Mouse (Mus musculus) CH12.LX (cell line): ENCODE results near the gene Cybrd1. TPM values are rescaled to one million over a fixed set of nuclear protein-coding genes. Genes with fewer than 3 reads are reported as not detected.

ENCODE experiments used
- DNase-seq: peaks from one replicate; pipeline ENCODE4 v3.0.0-alpha.2; 2013; ENCODE audit errors: extremely low read depth
- H3K27ac ChIP-seq: 2 replicates; pipeline ENCODE4 v1.5.1; 2012; ENCODE audit warnings: low read depth, mild to moderate bottlenecking, control low read depth, moderate library complexity; ENCODE audit not compliant: insufficient read depth
- H3K27me3 ChIP-seq: replicated peaks from 2 replicates; pipeline ENCODE3; 2012; ENCODE audit warnings: inconsistent platforms
- H3K36me3 ChIP-seq, 2 experiments: replicated peaks in 1 of 2; 2 replicates each; pipeline versions ENCODE3 to v1.6.1; 2012; ENCODE audit warnings: inconsistent platforms in 1 of 2, low read length in 1 of 2, mild to moderate bottlenecking in 1 of 2, mixed read lengths in 1 of 2, moderate library complexity in 1 of 2; ENCODE audit not compliant: control insufficient read depth in 1 of 2, insufficient read depth in 1 of 2
- H3K4me1 ChIP-seq, 2 experiments: 2 replicates each; pipeline ENCODE4 v1.6.1; 2012; ENCODE audit warnings: inconsistent platforms in 1 of 2, moderate library complexity in 1 of 2; ENCODE audit not compliant: insufficient read depth in 2 of 2, control insufficient read depth in 1 of 2
- H3K4me2 ChIP-seq: 2 replicates; pipeline ENCODE4 v1.6.1; 2012; ENCODE audit warnings: low read depth, mild to moderate bottlenecking, control low read depth; ENCODE audit not compliant: poor library complexity, insufficient read depth, severe bottlenecking
- H3K4me3 ChIP-seq, 3 experiments: fragments of 150-350 bp in 1 of 3; sonication (generic) in 1 of 3; replicated peaks in 1 of 3; 2 replicates each; pipeline versions ENCODE3 to v1.5.1; 2011 to 2012; ENCODE audit warnings: low read depth in 2 of 3, low read length in 2 of 3, mild to moderate bottlenecking in 2 of 3, moderate library complexity in 2 of 3, control low read depth in 1 of 3, improper control_type of control experiment in 1 of 3, inconsistent platforms in 1 of 3, mixed read lengths in 1 of 3; ENCODE audit not compliant: poor library complexity in 1 of 3
- H3K79me2 ChIP-seq: replicated peaks from 2 replicates; pipeline ENCODE4 v1.6.1; 2012; ENCODE audit warnings: mild to moderate bottlenecking, moderate library complexity; ENCODE audit not compliant: control insufficient read depth, poor library complexity, insufficient read depth, severe bottlenecking; ENCODE audit errors: extremely low read depth
- H3K9ac ChIP-seq: 2 replicates; pipeline ENCODE4 v1.6.1; 2012; ENCODE audit warnings: low read depth, mild to moderate bottlenecking, control low read depth, moderate library complexity; ENCODE audit not compliant: insufficient read depth
- H3K9me3 ChIP-seq: replicated peaks from 2 replicates; pipeline ENCODE3; 2012; ENCODE audit warnings: low read length, inconsistent platforms, mixed read lengths
- BHLHE40 ChIP-seq: IDR thresholded peaks from 2 replicates; pipeline ENCODE4 v1.6.1; 2011; ENCODE audit warnings: mild to moderate bottlenecking, low read depth, low read length, improper control_type of control experiment
- CHD1 ChIP-seq: IDR thresholded peaks from 2 replicates; pipeline ENCODE4 v1.6.1; 2012; ENCODE audit warnings: low read depth, low read length, improper control_type of control experiment, inconsistent platforms
- CHD2 ChIP-seq: IDR thresholded peaks from 2 replicates; pipeline ENCODE4 v1.6.1; 2011; ENCODE audit warnings: low read length, improper control_type of control experiment
- CTCF ChIP-seq, 2 experiments: IDR thresholded peaks in 1 of 2; conservative IDR thresholded peaks in 1 of 2; 2 replicates each; pipeline ENCODE4 v1.5.1; 2011 to 2012; ENCODE audit warnings: low read depth in 2 of 2, low read length in 2 of 2, improper control_type of control experiment in 1 of 2, inconsistent platforms in 1 of 2, mild to moderate bottlenecking in 1 of 2, moderate library complexity in 1 of 2
- E2F4 ChIP-seq: IDR thresholded peaks from 2 replicates; pipeline ENCODE4 v1.6.1; 2011; ENCODE audit warnings: low read depth, low read length, improper control_type of control experiment; ENCODE audit not compliant: insufficient replicate concordance
- EP300 ChIP-seq: IDR thresholded peaks from 2 replicates; pipeline ENCODE4 v1.6.1; 2011; ENCODE audit warnings: low read length, improper control_type of control experiment
- ETS1 ChIP-seq: conservative IDR thresholded peaks from 2 replicates; pipeline ENCODE4 v1.6.1; 2012; ENCODE audit warnings: low read depth, mild to moderate bottlenecking, inconsistent platforms, low read length, improper control_type of control experiment, moderate library complexity
- HCFC1 ChIP-seq: IDR thresholded peaks from 2 replicates; pipeline ENCODE4 v1.6.1; 2012; ENCODE audit warnings: low read depth, mild to moderate bottlenecking, inconsistent platforms, low read length, improper control_type of control experiment
- IRF4 ChIP-seq: IDR thresholded peaks from 2 replicates; pipeline ENCODE4 v1.6.1; 2014; ENCODE audit warnings: low read depth, mild to moderate bottlenecking, inconsistent platforms, low read length, improper control_type of control experiment
- JUN ChIP-seq: IDR thresholded peaks from 2 replicates; pipeline ENCODE4 v1.6.1; 2011; ENCODE audit warnings: low read depth, mild to moderate bottlenecking, low read length, improper control_type of control experiment, moderate library complexity; ENCODE audit not compliant: insufficient read depth
- JUND ChIP-seq: conservative IDR thresholded peaks from 2 replicates; pipeline ENCODE4 v1.6.1; 2011; ENCODE audit warnings: low read depth, low read length, improper control_type of control experiment
- KAT2A ChIP-seq: IDR thresholded peaks from 2 replicates; pipeline ENCODE4 v1.6.1; 2012; ENCODE audit warnings: low read length, improper control_type of control experiment, inconsistent platforms; ENCODE audit not compliant: insufficient replicate concordance
- MAFK ChIP-seq: IDR thresholded peaks from 2 replicates; pipeline ENCODE4 v1.6.1; 2011; ENCODE audit warnings: low read length, improper control_type of control experiment; ENCODE audit not compliant: insufficient replicate concordance
- MAX ChIP-seq: IDR thresholded peaks from 2 replicates; pipeline ENCODE4 v1.6.1; 2011; ENCODE audit warnings: low read length, improper control_type of control experiment
- MAZ ChIP-seq: IDR thresholded peaks from 2 replicates; pipeline ENCODE4 v1.6.1; 2012; ENCODE audit warnings: low read depth, mild to moderate bottlenecking, inconsistent platforms, low read length, improper control_type of control experiment, moderate library complexity
- NRF1 ChIP-seq: IDR thresholded peaks from 2 replicates; pipeline ENCODE4 v1.6.1; 2014; ENCODE audit warnings: low read depth, mild to moderate bottlenecking, inconsistent platforms, low read length, improper control_type of control experiment, moderate library complexity
- POLR2A ChIP-seq: IDR thresholded peaks from 2 replicates; pipeline ENCODE4 v1.6.1; 2011; ENCODE audit warnings: low read depth, mild to moderate bottlenecking, improper control_type of control experiment, low read length
- ZC3H11A ChIP-seq: IDR thresholded peaks from 2 replicates; pipeline ENCODE4 v1.6.1; 2012; ENCODE audit warnings: low read depth, mild to moderate bottlenecking, inconsistent platforms, low read length, improper control_type of control experiment
- ZKSCAN1 ChIP-seq: IDR thresholded peaks from 2 replicates; pipeline ENCODE4 v1.6.1; 2012; ENCODE audit warnings: low read depth, inconsistent platforms, low read length, improper control_type of control experiment, borderline replicate concordance
- ZMIZ1 ChIP-seq: IDR thresholded peaks from 2 replicates; pipeline ENCODE4 v1.6.1; 2012; ENCODE audit warnings: low read depth, mild to moderate bottlenecking, inconsistent platforms, low read length, improper control_type of control experiment
- dilution Hi-C: fragments of 300-500 bp; cut with MboI; formaldehyde crosslinking; loops from 2 replicates; pipeline ENCODE4 v1.14.3; 2020; ENCODE audit warnings: low sequenced_read_pairs; ENCODE audit not compliant: extremely low pct_unique_long_range_greater_than_20kb, extremely low pct_ligation_motif_present
- in situ Hi-C: fragments of 300-500 bp; cut with MboI; formaldehyde crosslinking; loops from 3 replicates; pipeline ENCODE4 v1.14.3; 2019; ENCODE audit warnings: low sequenced_read_pairs, low pct_ligation_motif_present, low pct_unique_long_range_greater_than_20kb, mixed read lengths
- polyA plus RNA-seq: library from polyadenylated mRNA; unstranded; fragments of >175 nt; gene quantifications from 2 replicates; pipeline ENCODE4 v1.2.1, GENCODE M21; 2012; ENCODE audit warnings: low read depth; ENCODE audit not compliant: insufficient read length
- total RNA-seq, 2 experiments: library from RNA; depleted of rRNA; stranded (reverse); fragments of 300-350 nt in 1 of 2; fragments of >200 nt in 1 of 2; gene quantifications; 2 replicates each; pipeline ENCODE4 v1.2.3; 2012 to 2014

Gene Cybrd1
- total and polyA plus RNA-seq, 3 experiments = not detected

- in situ Hi-C loops = no loop called here
- H3K9me3 ChIP-seq = no peaks in the 10 kb centered on the region
- dilution Hi-C loops = no loop called here
- TF ChIP-seq ZMIZ1 (no peak), ETS1 (no peak), E2F4 (no peak), KAT2A (no peak)
- H3K79me2 ChIP-seq = no peaks in the 10 kb centered on the region
- H3K27me3 ChIP-seq = no peaks in the 10 kb centered on the region
- DNase-seq = no peak
- no peaks in the 10 kb centered on the region for H3K4me1 ChIP-seq
- H3K4me3 ChIP-seq = no peak overlapping the region
- no peak overlapping the region for H3K27ac ChIP-seq
- no peak overlapping the region for H3K9ac ChIP-seq
- no peaks in the 10 kb centered on the region for H3K36me3 ChIP-seq
- no peak overlapping the region for H3K4me2 ChIP-seq
Measured at GRCm38 (mm10) chr2:71188861-71189260, 71.1 kb downstream of the Cybrd1 start.

DNA sequence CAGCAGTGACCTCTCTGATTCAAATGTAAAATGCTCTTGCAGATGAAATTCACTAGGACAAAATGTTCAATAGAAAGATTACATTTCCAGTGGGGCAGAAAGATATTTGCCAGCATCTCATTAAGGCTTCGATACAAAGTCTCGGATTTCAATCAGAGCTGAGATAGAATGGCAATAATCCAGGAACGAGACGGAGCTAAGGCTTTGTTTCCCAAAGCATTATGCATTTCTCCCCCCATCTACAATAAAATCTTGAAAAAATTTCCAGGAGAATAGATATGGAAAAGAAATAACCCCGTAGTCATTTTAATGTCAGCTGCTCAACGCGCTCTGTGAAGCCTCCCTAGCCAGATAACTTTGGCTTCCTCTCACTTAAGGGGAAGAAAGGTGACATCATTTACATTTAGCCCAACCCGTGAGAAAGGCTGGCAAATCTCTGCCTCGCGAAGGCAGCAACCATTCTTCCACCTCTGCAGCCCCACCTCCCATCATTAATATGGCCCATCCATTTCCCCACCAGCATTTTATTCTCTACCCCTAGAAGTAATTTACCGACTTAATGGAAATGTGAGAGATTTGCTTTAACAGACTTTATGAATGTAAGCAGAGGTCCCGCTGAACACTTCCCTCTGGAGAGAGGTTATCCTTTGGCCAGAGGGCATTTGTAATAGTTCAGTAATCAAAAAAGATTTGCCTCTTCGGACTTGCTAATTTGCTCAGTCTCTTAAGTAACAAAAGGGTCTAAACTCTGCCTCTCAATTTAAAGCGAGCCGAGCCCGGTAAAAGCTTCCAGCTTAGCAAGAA is 73.9 kb downstream of the Cybrd1 start:
- no peak for TF ChIP-seq POLR2A
- TF ChIP-seq CHD1 = no peak
- TF ChIP-seq MAFK = no peak
- no peak for TF ChIP-seq KAT2A
- TF ChIP-seq ZMIZ1 = no peak
- TF ChIP-seq CTCF (conservative IDR thresholded peaks at IDR 0.05 in 1 of 2, IDR thresholded peaks at IDR 0.05 in 1 of 2; ENCODE audit: low read depth in 2 of 2, low read length in 2 of 2) = no peak
- no peak for TF ChIP-seq MAX
- TF ChIP-seq NRF1 = no peak
- no peak for TF ChIP-seq ETS1
- TF ChIP-seq BHLHE40 = no peak
- TF ChIP-seq HCFC1 = no peak
- TF ChIP-seq ZKSCAN1 = no peak
- TF ChIP-seq MAZ = no peak
- no peak for TF ChIP-seq IRF4
- no peak for TF ChIP-seq ZC3H11A
- no peak for TF ChIP-seq CHD2
- TF ChIP-seq JUN = no peak
- no peak for TF ChIP-seq JUND
- no peak for TF ChIP-seq EP300
- Histone ChIP-seq H3K9ac (no peak overlapping the region), H3K36me3 (no peaks in the 10 kb centered on the region), H3K9me3 (no peaks in the 10 kb centered on the region), H3K4me3 (no peak overlapping the region), H3K79me2 (no peaks in the 10 kb centered on the region), H3K4me1 (no peaks in the 10 kb centered on the region), H3K27me3 (no peaks in the 10 kb centered on the region), H3K27ac (no peak overlapping the region), H3K4me2 (no peak overlapping the region)
- in situ Hi-C loops (no loop called here), dilution Hi-C loops (no loop called here)
- DNase-seq = no peak
